Mouse (Mus musculus): ENCODE results near the gene Iqcd. TPM values are rescaled to one million over a fixed set of nuclear protein-coding genes. Genes with fewer than 3 reads are reported as not detected.

The Iqcd gene
- polyA plus RNA-seq, 1 experiment from 2014 or later: 2.3 TPM

DNA sequence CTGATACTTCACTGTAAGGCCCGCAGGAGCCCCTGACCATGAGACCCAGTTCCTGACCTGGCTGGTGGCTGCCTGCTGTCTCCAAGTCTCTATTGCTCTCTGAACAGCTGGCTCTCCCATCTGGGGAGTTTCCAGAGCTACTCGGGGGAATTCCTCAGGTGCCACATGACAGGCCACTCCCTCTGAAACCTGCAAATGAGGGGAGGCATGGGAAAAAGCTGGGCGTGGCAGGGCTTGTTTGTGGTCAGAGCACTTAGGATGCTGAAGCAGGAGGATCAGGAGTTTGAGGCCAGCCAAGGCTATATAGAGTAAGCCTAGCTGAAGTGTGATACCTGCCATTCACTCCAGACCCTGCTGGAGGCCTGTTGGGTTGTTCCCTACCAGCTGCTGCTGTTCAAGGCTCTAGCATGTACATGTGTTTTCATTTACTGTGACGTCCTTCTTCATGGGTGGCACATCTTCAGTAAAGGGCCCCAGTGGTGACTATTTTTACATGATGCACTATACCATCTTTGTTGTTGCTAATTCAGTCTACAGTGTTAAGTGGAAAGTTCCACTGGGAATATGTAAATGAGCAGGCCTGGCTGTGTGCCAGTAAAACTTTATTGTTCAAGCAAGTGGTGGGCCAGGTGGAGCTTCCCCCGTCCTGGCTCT is 33.5 kb downstream of the Iqcd start:
- Histone ChIP-seq H3K4me3 (no peak overlapping the region), H3K36me3 (peaks cover 73% of the 10 kb centered on the region)
- WGBS: 66% methylated on average over 5 of the region's 5 CpGs

GRCm38 (mm10) chr5:120624427-120624826 is 35.6 kb downstream of the Iqcd start:
- H3K36me3 ChIP-seq: peaks cover 59% of the 10 kb centered on the region

More for the DNA sequence above, 33.5 kb downstream of the Iqcd start:
- H3K9ac ChIP-seq: no peak overlapping the region
- ATAC-seq (ENCODE audit: low FRiP score, low read depth): no peak
- peak overlapping the region; percentile 38; the same call in 1 of the 2 replicates for H3K27ac ChIP-seq (replicated peaks)
- no peaks in the 10 kb centered on the region for H3K27me3 ChIP-seq
- no peak overlapping the region for H3K4me2 ChIP-seq
- peaks cover 3% of the 10 kb centered on the region; the same call in 1 of the 2 replicates for H3K4me1 ChIP-seq (replicated peaks)
- H3K9me3 ChIP-seq: no peaks in the 10 kb centered on the region

DNA sequence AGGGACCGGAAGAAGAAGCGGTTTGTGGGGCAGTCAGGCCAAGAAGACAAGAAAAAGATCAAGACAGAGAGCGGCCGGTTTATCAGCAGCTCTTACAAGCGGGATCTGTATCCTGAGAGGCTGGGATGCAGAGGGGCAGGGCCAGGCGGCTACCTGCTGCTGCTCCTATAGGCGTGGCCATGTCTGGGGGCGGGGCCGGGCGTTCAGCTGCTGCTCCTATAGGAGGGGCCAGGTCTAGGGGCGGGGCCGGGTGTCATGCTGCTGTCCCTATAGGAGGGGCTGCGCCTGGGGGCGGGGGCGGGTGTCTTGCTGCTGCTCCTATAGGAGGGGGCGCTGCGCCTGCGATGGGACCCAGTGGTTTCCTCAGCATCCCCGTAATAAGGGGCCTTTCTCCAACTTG is 37.6 kb downstream of the Iqcd start:
- ATAC-seq (ENCODE audit: low FRiP score, low read depth): no peak
- H3K36me3 ChIP-seq: peaks cover 49% of the 10 kb centered on the region
- H3K4me1 ChIP-seq (replicated peaks): peaks cover 6% of the 10 kb centered on the region
- WGBS: 34% methylated on average over 17 of the region's 19 CpGs
- no peaks in the 10 kb centered on the region for H3K9me3 ChIP-seq
- no peak overlapping the region for H3K4me3 ChIP-seq
- H3K4me2 ChIP-seq: no peak overlapping the region
- no peak overlapping the region for H3K9ac ChIP-seq
- peaks cover 9% of the 10 kb centered on the region for H3K27me3 ChIP-seq
- H3K27ac ChIP-seq (replicated peaks): no peak overlapping the region

More at GRCm38 (mm10) chr5:120624427-120624826, 35.6 kb downstream of the Iqcd start:
- Histone ChIP-seq H3K27me3 (no peaks in the 10 kb centered on the region), H3K4me2 (no peak overlapping the region), H3K4me3 (no peak overlapping the region), H3K9ac (no peak overlapping the region), H3K9me3 (no peaks in the 10 kb centered on the region), H3K4me1 (replicated peaks) (peaks cover 3% of the 10 kb centered on the region; the same call in 1 of the 2 replicates), H3K27ac (replicated peaks) (no peak overlapping the region)
- ATAC-seq (ENCODE audit: low FRiP score, low read depth): no peak
- 84% methylated on average over 10 of the region's 10 CpGs for WGBS

DNA sequence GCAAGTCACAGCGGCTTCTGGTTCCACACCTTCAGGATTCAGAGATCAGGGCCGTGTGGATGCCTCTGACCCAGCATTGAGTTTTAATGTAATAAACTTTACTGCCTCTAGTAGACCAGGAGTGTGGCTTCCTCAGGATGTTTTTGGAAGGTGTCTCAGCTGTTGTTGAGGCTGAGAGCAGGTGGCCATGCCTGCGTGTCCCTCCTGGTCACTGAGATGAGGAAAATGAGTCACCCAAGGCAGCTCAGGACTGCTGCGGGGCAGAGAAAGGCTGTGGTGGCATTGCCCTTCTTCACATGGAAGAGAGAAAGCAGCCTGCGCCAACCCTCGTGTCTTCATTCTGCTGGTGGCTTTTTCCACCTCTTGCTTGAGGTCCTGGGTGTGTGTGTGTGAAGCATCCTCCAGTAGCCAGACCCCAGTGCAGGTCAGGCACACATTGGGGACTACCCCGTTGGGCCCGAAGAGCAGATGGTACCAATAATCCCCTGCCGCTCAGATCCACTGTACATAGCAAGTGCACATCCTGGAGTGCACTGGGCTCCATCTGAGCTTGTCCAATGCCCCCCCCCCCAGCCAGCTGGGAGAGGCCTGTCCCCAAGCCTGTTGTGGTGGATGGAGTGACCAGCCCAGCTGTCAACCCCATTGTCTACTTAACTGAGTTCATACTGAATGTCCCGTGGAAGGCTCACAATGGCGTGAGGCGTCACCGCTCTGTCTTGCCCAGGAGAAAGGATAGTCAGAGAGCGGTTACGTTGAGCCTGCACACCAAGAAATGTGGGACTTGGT is 38.9 kb downstream of the Iqcd start:
- Histone ChIP-seq H3K9me3 (no peaks in the 10 kb centered on the region), H3K27ac (replicated peaks) (no peak overlapping the region), H3K4me3 (no peak overlapping the region), H3K27me3 (peaks cover 9% of the 10 kb centered on the region), H3K36me3 (peaks cover 45% of the 10 kb centered on the region), H3K4me2 (no peak overlapping the region), H3K4me1 (replicated peaks) (peaks cover 7% of the 10 kb centered on the region; the same call in 1 of the 2 replicates), H3K9ac (no peak overlapping the region)
- WGBS: 68% methylated on average over 15 of the region's 15 CpGs
- no peak for ATAC-seq (ENCODE audit: low FRiP score, low read depth)

GRCm38 (mm10) chr5:120628624-120629023 is 39.8 kb downstream of the Iqcd start:
- Histone ChIP-seq H3K27ac (replicated peaks) (no peak overlapping the region), H3K27me3 (peaks cover 9% of the 10 kb centered on the region), H3K36me3 (peaks cover 37% of the 10 kb centered on the region), H3K4me1 (replicated peaks) (peaks cover 7% of the 10 kb centered on the region; the same call in 1 of the 2 replicates), H3K9me3 (no peaks in the 10 kb centered on the region), H3K4me3 (no peak overlapping the region), H3K9ac (no peak overlapping the region), H3K4me2 (no peak overlapping the region)
- no peak for ATAC-seq (ENCODE audit: low FRiP score, low read depth)
- WGBS: 58% methylated on average over 7 of the region's 7 CpGs

- no peak overlapping the region; the same call in 1 of the 2 replicates for H3K4me3 ChIP-seq
Observed at GRCm38 (mm10) chr5:120631128-120631527, 42.3 kb downstream of the Iqcd start.

GRCm38 (mm10) chr5:120631892-120632291 is 43.1 kb downstream of the Iqcd start:
- peaks cover 7% of the 10 kb centered on the region; the same call in 1 of the 2 replicates for H3K4me1 ChIP-seq (replicated peaks)
- H3K9ac ChIP-seq: no peak overlapping the region
- WGBS: 90% methylated on average over 5 of the region's 5 CpGs
- H3K4me3 ChIP-seq: no peak overlapping the region
- no peak overlapping the region for H3K4me2 ChIP-seq
- no peaks in the 10 kb centered on the region for H3K9me3 ChIP-seq
- peaks cover 9% of the 10 kb centered on the region for H3K27me3 ChIP-seq
- peaks cover 11% of the 10 kb centered on the region for H3K36me3 ChIP-seq
- ATAC-seq (ENCODE audit: low FRiP score, low read depth): no peak
- H3K27ac ChIP-seq (replicated peaks): no peak overlapping the region

More at GRCm38 (mm10) chr5:120631128-120631527, 42.3 kb downstream of the Iqcd start:
- no peaks in the 10 kb centered on the region for H3K9me3 ChIP-seq
- H3K27me3 ChIP-seq: peaks cover 9% of the 10 kb centered on the region
- peaks cover 17% of the 10 kb centered on the region for H3K36me3 ChIP-seq
- no peak overlapping the region for H3K27ac ChIP-seq (replicated peaks)
- no peak overlapping the region for H3K9ac ChIP-seq
- H3K4me2 ChIP-seq: peak overlapping the region; percentile 46
- peaks cover 7% of the 10 kb centered on the region; the same call in 1 of the 2 replicates for H3K4me1 ChIP-seq (replicated peaks)
- no peak for ATAC-seq (ENCODE audit: low FRiP score, low read depth)
- WGBS: 9% methylated on average over 29 of the region's 29 CpGs

GRCm38 (mm10) chr5:120634131-120634530 is 45.3 kb downstream of the Iqcd start, which contains the start of gene Cfap73:
Cfap73 (minus strand) TSS chr5:120634235.
- ATAC-seq (ENCODE audit: low FRiP score, low read depth): no peak
- Histone ChIP-seq H3K9me3 (no peaks in the 10 kb centered on the region), H3K4me1 (replicated peaks) (peaks cover 7% of the 10 kb centered on the region; the same call in 1 of the 2 replicates), H3K27ac (replicated peaks) (no peak within 1 kb of the TSS), H3K4me2 (no peak within 1 kb of the TSS), H3K9ac (no peak within 1 kb of the TSS), H3K4me3 (no peak within 1 kb of the TSS), H3K27me3 (peaks cover 9% of the 10 kb centered on the region), H3K36me3 (no peaks in the 10 kb centered on the region)
- 50% methylated on average over 9 of the region's 9 CpGs for WGBS

DNA sequence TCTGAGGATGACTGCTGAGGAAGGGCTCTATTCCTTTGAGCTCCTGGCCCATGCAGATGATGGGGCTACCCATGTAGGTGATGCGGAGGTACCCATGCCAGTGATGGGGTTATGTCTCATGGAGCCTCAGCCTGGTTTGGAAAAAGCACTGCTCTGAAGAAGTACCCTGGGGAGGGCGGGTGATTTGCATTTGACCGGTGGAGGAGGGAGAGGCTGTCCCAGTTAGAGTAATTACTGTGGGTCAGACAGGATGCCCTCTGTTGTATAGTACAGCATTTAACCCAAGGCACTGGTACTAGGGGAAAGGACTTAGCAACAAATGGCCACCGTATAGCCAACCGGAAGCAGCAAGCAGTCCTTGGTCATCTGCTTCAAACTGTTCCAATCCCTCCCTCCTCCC is 46.0 kb downstream of the Iqcd start:
- Histone ChIP-seq H3K9me3 (no peaks in the 10 kb centered on the region), H3K36me3 (no peaks in the 10 kb centered on the region), H3K4me2 (no peak overlapping the region), H3K27ac (replicated peaks) (no peak overlapping the region), H3K27me3 (peaks cover 8% of the 10 kb centered on the region), H3K4me1 (replicated peaks) (peaks cover 7% of the 10 kb centered on the region; the same call in 1 of the 2 replicates), H3K9ac (no peak overlapping the region), H3K4me3 (no peak overlapping the region)
- 38% methylated on average over 5 of the region's 5 CpGs for WGBS
- no peak for ATAC-seq (ENCODE audit: low FRiP score, low read depth)

DNA sequence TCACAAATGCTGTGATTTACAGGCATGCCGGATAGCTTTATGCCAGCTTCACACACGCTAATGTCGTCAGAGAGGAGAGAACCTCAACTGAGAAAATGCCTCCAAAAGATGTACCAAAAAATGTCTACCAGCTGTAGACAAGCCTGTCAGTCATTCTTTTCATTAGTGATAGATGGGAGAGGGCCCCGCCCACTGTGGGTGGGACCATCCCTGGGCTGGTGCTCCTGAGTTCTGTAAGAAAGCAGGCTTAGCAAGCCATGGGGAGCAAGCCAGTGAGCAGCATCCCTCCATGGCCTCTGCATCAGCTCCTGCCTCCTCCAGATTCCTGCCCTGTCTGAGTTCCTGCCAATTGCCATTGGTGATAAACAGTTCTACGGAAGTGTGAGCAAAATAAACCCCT is 46.8 kb downstream of the Iqcd start:
- H3K4me2 ChIP-seq: no peak overlapping the region
- no peak overlapping the region for H3K9ac ChIP-seq
- H3K36me3 ChIP-seq: no peaks in the 10 kb centered on the region
- no peak overlapping the region for H3K4me3 ChIP-seq
- peaks cover 7% of the 10 kb centered on the region; the same call in 1 of the 2 replicates for H3K4me1 ChIP-seq (replicated peaks)
- no peaks in the 10 kb centered on the region for H3K9me3 ChIP-seq
- 85% methylated on average over 5 of the region's 5 CpGs for WGBS
- H3K27me3 ChIP-seq: peaks cover under 1% of the 10 kb centered on the region; the same call in 1 of the 2 replicates
- ATAC-seq (ENCODE audit: low FRiP score, low read depth): no peak
- no peak overlapping the region for H3K27ac ChIP-seq (replicated peaks)

- Histone ChIP-seq H3K36me3 (no peaks in the 10 kb centered on the region), H3K27me3 (no peaks in the 10 kb centered on the region), H3K27ac (replicated peaks) (no peak overlapping the region), H3K9me3 (no peaks in the 10 kb centered on the region), H3K9ac (no peak overlapping the region), H3K4me1 (replicated peaks) (no peaks in the 10 kb centered on the region), H3K4me2 (no peak overlapping the region), H3K4me3 (no peak overlapping the region)
- WGBS: 94% methylated on average over 7 of the region's 7 CpGs
- no peak for ATAC-seq (ENCODE audit: low FRiP score, low read depth)
Observed at GRCm38 (mm10) chr5:120640094-120640493, 51.3 kb downstream of the Iqcd start.
